Mouse (Mus musculus): ENCODE results near the gene Oscp1.

DNA sequence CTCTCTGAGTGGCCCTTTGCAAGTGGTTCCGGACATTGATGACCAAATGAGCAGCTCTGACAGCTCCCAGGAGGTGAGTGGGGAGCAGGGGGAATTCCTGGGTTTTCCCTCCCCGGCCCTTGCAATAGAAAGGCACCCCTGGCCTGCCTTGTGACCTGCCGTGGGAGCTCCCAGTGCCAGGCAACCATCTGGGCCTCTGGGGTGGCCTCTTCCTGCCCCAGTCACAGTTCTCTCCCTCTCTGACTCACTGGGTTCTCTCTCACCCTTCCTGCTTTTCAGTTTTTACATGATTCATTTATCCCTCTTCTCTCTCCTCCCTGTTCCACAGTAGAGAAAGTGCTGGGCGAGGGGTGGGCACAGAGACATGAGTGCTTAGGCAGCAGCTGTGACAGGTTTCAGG is 79.4 kb downstream of the Oscp1 start:
- TF ChIP-seq CTCF (IDR thresholded peaks at IDR 0.05; ENCODE audit: control insufficient read depth, insufficient read depth, insufficient read length) (no peak), FOSL1 (IDR thresholded peaks at IDR 0.05; ENCODE audit: insufficient read depth, low read length, poor library complexity, severe bottlenecking) (no peak), USF1 (IDR thresholded peaks at IDR 0.05; ENCODE audit: low read depth) (no peak), MAX (IDR thresholded peaks at IDR 0.05) (no peak), CEBPB (IDR thresholded peaks at IDR 0.05; ENCODE audit: low read depth) (no peak), MYOD1 (IDR thresholded peaks at IDR 0.05; ENCODE audit: control insufficient read depth, insufficient read length, low read depth) (no peak)

Data from C2C12 (cell line).